Mouse (Mus musculus) C2C12 (cell line): ENCODE measurements around the gene Pid1. TPM values are rescaled to one million over a fixed set of nuclear protein-coding genes. Genes with fewer than 3 reads are reported as not detected.

Source experiments
- H3K27me3 ChIP-seq: one replicate; pipeline ENCODE4 v1.6.1; 2011; ENCODE audit not compliant: control insufficient read depth, insufficient read depth, insufficient read length
- H3K36me3 ChIP-seq: one replicate; pipeline ENCODE4 v1.6.1; 2011; ENCODE audit not compliant: control insufficient read depth, insufficient read depth
- H3K4me3 ChIP-seq: one replicate; pipeline ENCODE4 v1.5.1; 2011; ENCODE audit warnings: mild to moderate bottlenecking, control low read depth; ENCODE audit not compliant: poor library complexity, insufficient read depth, severe bottlenecking
- H3K79me2 ChIP-seq: one replicate; pipeline ENCODE4 v1.6.1; 2011; ENCODE audit not compliant: control insufficient read depth, insufficient read depth
- H3K79me3 ChIP-seq: one replicate; pipeline ENCODE4 v1.6.1; 2011; ENCODE audit warnings: low read depth, control low read depth
- H3ac ChIP-seq: one replicate; pipeline ENCODE3; 2011; ENCODE audit warnings: low read depth; ENCODE audit not compliant: control insufficient read depth, insufficient read length
- CEBPB ChIP-seq: IDR thresholded peaks from one replicate; pipeline ENCODE4 v1.6.1; 2011; ENCODE audit warnings: low read depth, mild to moderate bottlenecking, control low read depth, moderate library complexity
- CTCF ChIP-seq: IDR thresholded peaks from one replicate; pipeline ENCODE4 v1.5.1; 2011; ENCODE audit not compliant: control insufficient read depth, insufficient read depth, insufficient read length
- FOSL1 ChIP-seq: IDR thresholded peaks from one replicate; pipeline ENCODE4 v1.8.0; 2011; ENCODE audit warnings: mild to moderate bottlenecking, low read length; ENCODE audit not compliant: poor library complexity, insufficient read depth, severe bottlenecking
- MAX ChIP-seq: IDR thresholded peaks from one replicate; pipeline ENCODE4 v1.6.1; 2011; ENCODE audit warnings: mild to moderate bottlenecking, control low read depth
- MYOD1 ChIP-seq: IDR thresholded peaks from one replicate; pipeline ENCODE4 v1.6.1; 2011; ENCODE audit warnings: low read depth; ENCODE audit not compliant: control insufficient read depth, insufficient read length
- MYOG ChIP-seq: IDR thresholded peaks from one replicate; pipeline ENCODE4 v1.6.1; 2011; ENCODE audit not compliant: control insufficient read depth, insufficient read length; ENCODE audit errors: extremely low read depth
- USF1 ChIP-seq: IDR thresholded peaks from one replicate; pipeline ENCODE4 v1.6.1; 2011; ENCODE audit warnings: low read depth, mild to moderate bottlenecking, control low read depth, moderate library complexity
- polyA plus RNA-seq: library from polyadenylated mRNA; unstranded; fragments of >200 nt; fragmentation: generic; extraction: Trizol; gene quantifications from one replicate; pipeline ENCODE4 v1.2.1, GENCODE M21; 2012; ENCODE audit warnings: missing spikeins

The Pid1 gene
- polyA plus RNA-seq, 1 experiment, result 0.21 TPM

GRCm38 (mm10) chr1:84272951-84273350 lies 91.0 kb downstream of the Pid1 start:
- Histone ChIP-seq H3K79me3 (no peaks in the 10 kb centered on the region), H3K4me3 (no peak overlapping the region), H3K27me3 (no peaks in the 10 kb centered on the region), H3K36me3 (no peaks in the 10 kb centered on the region), H3ac (no peak overlapping the region), H3K79me2 (no peaks in the 10 kb centered on the region)
- TF ChIP-seq USF1 (no peak), FOSL1 (no peak), MYOD1 (no peak), MAX (no peak), CEBPB (no peak), CTCF (no peak), MYOG (no peak)

DNA sequence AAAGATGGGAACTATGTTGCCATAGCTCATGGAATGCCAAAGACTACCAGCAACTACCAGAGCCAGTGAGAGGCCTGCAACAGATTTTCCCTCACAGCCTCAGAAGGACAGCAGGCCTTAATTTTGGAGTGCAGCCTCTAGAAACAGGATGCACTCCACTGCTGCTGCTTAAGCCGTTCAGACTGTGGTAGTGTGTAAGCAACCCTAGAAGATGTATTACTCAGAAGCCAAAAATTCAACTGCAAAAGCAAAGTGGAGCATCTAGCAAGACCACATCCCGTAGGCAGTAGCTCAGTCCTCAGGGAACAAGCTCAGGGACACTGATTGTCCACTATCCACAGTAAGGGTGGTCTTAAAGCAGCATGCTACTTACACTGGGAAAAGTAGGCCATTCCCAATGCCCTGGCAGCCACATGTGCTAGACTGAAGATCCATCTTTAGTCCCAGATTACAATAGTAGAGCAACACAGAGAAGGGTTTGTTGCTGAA lies 92.2 kb downstream of the Pid1 start:
- H3K4me3 ChIP-seq, result no peak overlapping the region
- H3K79me2 ChIP-seq, result no peaks in the 10 kb centered on the region
- H3K79me3 ChIP-seq, result no peaks in the 10 kb centered on the region
- no peaks in the 10 kb centered on the region for H3K27me3 ChIP-seq
- H3ac ChIP-seq, result no peak overlapping the region
- H3K36me3 ChIP-seq, result no peaks in the 10 kb centered on the region
- TF ChIP-seq MAX (no peak), MYOG (no peak), CTCF (no peak), CEBPB (no peak), USF1 (no peak), FOSL1 (no peak), MYOD1 (no peak)

DNA sequence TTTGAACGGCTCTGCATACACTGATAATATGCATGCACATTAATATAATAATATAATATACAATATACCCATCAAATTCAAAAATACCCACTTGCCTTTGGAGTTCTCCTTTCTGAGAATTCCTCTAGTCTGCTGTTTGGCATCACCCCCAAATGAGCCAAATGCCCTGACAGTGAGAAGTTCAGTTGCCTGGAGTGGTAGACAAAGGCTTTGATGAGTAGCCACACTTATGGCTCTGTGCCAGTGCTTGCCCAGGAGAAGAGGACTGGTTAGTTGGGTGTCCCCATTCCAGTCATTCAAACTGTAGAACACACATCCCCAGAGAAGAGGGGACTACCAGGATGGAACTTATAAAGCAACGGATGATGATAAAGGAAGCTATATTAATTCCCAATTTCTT lies 106.3 kb downstream of the Pid1 start:
- Histone ChIP-seq H3K79me2 (no peaks in the 10 kb centered on the region), H3K27me3 (no peaks in the 10 kb centered on the region), H3ac (no peak overlapping the region), H3K4me3 (no peak overlapping the region), H3K36me3 (no peaks in the 10 kb centered on the region), H3K79me3 (no peaks in the 10 kb centered on the region)
- no peak for TF ChIP-seq CEBPB
- no peak for TF ChIP-seq MYOD1
- TF ChIP-seq USF1, result no peak
- no peak for TF ChIP-seq MYOG
- no peak for TF ChIP-seq MAX
- TF ChIP-seq CTCF, result no peak
- TF ChIP-seq FOSL1, result no peak

DNA sequence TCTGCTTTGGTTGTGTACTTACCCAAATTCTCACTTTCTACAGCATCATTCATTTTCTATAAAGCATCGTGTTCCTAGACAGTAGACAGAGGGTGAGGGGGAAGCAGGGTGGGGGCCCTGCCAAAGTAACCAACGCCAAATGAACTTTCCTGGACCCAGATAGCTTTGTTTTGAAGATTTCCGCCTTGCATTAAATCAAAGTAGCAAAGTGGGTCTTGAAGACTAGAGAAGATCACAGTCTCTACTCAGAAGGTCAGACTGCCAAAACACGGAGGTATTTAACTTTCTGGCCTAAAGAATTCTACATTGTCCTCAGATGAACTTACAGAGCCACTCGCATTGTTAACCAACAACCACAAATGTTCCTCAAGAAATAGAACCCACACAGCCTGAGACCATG lies 109.6 kb downstream of the Pid1 start:
- no peaks in the 10 kb centered on the region for H3K27me3 ChIP-seq
- no peak overlapping the region for H3ac ChIP-seq
- no peaks in the 10 kb centered on the region for H3K79me3 ChIP-seq
- no peaks in the 10 kb centered on the region for H3K79me2 ChIP-seq
- H3K4me3 ChIP-seq, result no peak overlapping the region
- no peak for TF ChIP-seq CTCF
- no peak for TF ChIP-seq MYOD1
- TF ChIP-seq MAX, result no peak
- TF ChIP-seq CEBPB, result no peak
- no peak for TF ChIP-seq USF1
- no peak for TF ChIP-seq MYOG
- no peak for TF ChIP-seq FOSL1
- H3K36me3 ChIP-seq, result no peaks in the 10 kb centered on the region

- no peaks in the 10 kb centered on the region for H3K36me3 ChIP-seq
- no peak overlapping the region for H3K4me3 ChIP-seq
- H3K79me3 ChIP-seq, result no peaks in the 10 kb centered on the region
- H3ac ChIP-seq, result no peak overlapping the region
- no peaks in the 10 kb centered on the region for H3K79me2 ChIP-seq
- no peaks in the 10 kb centered on the region for H3K27me3 ChIP-seq
- TF ChIP-seq FOSL1 (no peak), MYOD1 (no peak), USF1 (no peak), CTCF (no peak), MAX (no peak), CEBPB (no peak), MYOG (no peak)
These were observed 110.1 kb downstream of the Pid1 start for GRCm38 (mm10) chr1:84253838-84254237.

GRCm38 (mm10) chr1:84251205-84251604 lies 112.8 kb downstream of the Pid1 start:
- TF ChIP-seq MYOG, result no peak
- TF ChIP-seq MAX, result no peak
- no peak for TF ChIP-seq CEBPB
- TF ChIP-seq MYOD1, result no peak
- no peak for TF ChIP-seq USF1
- no peak for TF ChIP-seq FOSL1
- TF ChIP-seq CTCF, result no peak

More at GRCm38 (mm10) chr1:84251205-84251604, 112.8 kb downstream of the Pid1 start:
- Histone ChIP-seq H3K79me2 (no peaks in the 10 kb centered on the region), H3K36me3 (no peaks in the 10 kb centered on the region), H3ac (no peak overlapping the region), H3K79me3 (no peaks in the 10 kb centered on the region), H3K4me3 (no peak overlapping the region), H3K27me3 (no peaks in the 10 kb centered on the region)
